Mouse (Mus musculus): ENCODE results near the gene Nop2.

DNA sequence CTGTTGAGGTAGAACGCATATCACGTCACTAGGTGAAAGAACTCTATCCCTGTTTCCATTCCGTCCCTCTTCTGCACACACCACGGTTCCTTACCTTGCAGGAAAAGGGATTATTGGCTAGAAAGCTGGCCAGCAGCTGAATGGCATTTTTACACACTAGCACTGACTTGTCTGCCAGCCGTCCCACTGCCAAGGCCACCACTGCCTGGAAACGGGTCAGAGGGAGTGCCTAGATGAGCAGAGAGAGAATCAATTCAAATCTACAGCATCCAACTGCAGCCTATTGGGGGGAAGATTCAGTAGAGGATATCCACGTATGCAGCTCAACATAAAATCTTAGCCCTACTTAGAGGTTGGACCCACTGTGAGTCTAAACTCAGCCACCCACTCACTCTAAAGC is 47.9 kb downstream of the Nop2 start:
- TF ChIP-seq CTCF (IDR thresholded peaks at IDR 0.05; ENCODE audit: low read depth) = no peak
- no peak for TF ChIP-seq EP300 (optimal IDR thresholded peaks at IDR 0.05)

Data from stomach, postnatal 0 days (tissue).